Mouse (Mus musculus) brain, embryonic 14.5 days (tissue): ENCODE measurements at regions not wholly inside any gene's neighbourhood (a gene's known extent, or its start where the extent isn't known, plus 50 kb on each side); places are given as distances from the start of the nearest gene placed in this dataset.
A peak's percentile ranks its signal among the peaks of the same experiment; 100 is the strongest.

Experiments used
- DNase-seq: peaks from one replicate; pipeline ENCODE4 v3.0.0-alpha.2; 2011; ENCODE audit warnings: low read depth
- CTCF ChIP-seq: fragments of 200-500 bp; IDR thresholded peaks from 2 replicates; pipeline ENCODE4 v1.5.1; 2012; ENCODE audit warnings: inconsistent platforms, mild to moderate bottlenecking, moderate library complexity, borderline replicate concordance; ENCODE audit not compliant: insufficient read depth, insufficient read length; ENCODE audit errors: extremely low read depth
- POLR2A ChIP-seq: fragments of 200-500 bp; IDR thresholded peaks from 2 replicates; pipeline ENCODE4 v1.6.1; 2012; ENCODE audit warnings: mild to moderate bottlenecking, inconsistent platforms, borderline replicate concordance; ENCODE audit not compliant: poor library complexity, insufficient read depth, insufficient read length, severe bottlenecking; ENCODE audit errors: extremely low read depth

DNA sequence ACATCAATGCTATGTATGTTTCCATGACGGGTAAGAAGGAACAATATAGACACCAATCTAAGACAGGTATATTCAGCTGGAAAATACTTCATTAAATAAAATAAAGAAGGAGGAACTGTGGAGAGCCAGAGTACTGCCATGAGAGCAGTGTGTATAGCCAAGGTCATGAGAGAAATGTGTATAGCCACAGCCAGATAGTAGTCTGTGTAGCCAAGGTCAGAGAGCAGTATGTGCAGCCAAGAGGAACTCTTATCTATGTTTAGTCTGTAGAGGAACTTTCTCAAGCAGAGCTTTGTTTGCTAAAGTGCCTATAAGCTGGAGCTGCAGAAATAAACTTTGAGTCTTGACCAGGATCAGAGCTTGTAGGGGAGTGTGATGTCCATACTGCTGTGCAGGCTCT, 75.4 kb downstream of the Rgs18 start:
- DNase-seq = no peak
- TF ChIP-seq POLR2A (no peak), CTCF (no peak)

DNA sequence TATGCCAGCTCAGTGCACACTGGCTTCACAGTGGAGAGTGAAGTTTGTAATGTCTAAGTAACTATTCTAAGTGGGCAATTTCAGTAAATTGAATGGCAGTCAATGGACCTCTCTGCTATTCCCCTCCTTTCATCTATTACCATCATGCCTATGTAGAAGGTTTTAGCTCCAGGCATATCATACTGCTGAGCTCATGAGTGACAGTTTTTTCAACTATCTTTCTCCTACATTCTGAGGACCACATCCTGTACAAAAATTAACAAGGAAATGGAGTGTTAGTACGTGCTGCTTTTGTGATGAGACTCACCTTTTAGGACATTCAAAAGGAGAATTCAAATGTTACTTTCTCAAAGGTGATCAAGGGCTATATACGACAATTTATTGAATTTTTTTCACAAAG, 80.0 kb downstream of the Rgs18 start:
- DNase-seq = no peak
- TF ChIP-seq CTCF = no peak
- TF ChIP-seq POLR2A = no peak

DNA sequence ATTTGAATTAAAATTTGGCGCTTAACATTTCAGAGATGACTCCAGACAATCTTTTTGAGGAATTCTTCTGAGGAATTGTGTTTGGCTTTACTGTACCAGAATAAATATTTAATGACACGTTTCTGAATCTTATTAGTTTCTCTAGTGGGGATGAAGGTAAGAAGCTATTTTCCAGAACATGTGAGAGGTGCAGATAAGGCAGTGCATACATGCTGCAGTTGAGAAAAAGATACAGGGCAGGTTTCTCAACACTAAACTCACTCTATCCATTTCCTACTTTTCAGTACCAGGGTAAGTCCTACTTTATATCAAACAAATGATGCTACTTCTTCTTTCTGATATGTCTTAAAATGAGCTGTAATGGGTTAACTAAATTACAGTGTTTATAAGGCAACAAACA, 84.9 kb downstream of the Rgs18 start:
- TF ChIP-seq CTCF = no peak
- DNase-seq = peak; percentile 14

DNA sequence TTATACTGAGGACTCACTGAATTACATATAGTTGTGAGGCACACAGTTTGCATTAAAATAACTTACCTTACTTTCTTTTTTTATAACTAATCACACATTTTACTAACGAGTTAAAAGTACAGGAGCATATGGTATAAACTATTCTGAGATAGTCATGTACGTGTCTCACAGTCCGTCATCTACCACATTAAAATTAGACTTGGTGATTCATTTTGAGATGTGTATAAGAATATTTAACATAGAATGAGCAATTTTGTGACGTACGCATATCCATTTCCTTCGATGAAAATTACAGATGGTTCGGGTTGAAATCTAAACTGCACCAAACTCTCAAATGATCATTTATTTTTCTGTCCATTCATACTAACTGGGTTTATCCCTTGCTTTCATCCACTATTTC, 93.1 kb downstream of the Rgs18 start:
- no peak for TF ChIP-seq POLR2A
- no peak for TF ChIP-seq CTCF
- DNase-seq = no peak

DNA sequence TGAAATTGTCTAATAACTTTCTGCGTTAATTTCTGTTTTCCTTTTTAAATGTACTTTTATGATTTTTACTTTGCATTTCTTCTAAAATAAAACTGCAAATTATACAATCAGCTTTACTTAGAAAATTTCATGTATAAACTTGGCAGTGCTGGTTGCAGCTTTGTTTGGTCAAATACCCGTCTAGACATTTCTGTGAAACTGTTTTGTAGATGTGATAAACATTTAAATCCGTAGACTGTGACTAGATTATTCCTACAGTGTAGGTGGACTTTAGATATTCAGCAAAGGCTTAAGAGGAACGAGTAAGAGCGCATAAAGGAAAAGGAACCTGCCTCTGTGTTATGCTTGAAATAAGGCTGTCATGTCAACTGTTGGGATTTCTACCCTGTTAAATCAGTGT, 100.0 kb upstream of the Rgs21 start:
- TF ChIP-seq POLR2A (no peak), CTCF (no peak)
- DNase-seq = no peak

DNA sequence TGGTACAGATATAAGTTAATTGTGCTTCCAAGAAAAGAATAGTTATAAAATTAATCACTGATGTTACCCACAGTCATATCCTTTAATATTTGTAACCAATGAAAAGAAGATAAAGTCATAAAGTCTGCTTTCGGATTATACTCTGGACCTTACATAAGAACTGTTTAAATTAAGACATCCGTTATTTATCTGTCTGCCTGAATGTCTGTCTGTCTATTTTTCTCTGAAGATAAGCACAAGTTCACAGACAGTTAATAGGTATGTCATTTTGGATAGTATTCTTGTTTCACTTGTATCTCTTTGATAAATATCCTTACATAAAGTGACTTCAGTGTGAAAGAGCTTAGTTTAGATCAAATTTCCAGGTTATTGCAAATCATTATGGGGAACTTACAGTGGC, 88.8 kb upstream of the Rgs21 start:
- no peak for TF ChIP-seq CTCF
- TF ChIP-seq POLR2A = no peak
- no peak for DNase-seq

DNA sequence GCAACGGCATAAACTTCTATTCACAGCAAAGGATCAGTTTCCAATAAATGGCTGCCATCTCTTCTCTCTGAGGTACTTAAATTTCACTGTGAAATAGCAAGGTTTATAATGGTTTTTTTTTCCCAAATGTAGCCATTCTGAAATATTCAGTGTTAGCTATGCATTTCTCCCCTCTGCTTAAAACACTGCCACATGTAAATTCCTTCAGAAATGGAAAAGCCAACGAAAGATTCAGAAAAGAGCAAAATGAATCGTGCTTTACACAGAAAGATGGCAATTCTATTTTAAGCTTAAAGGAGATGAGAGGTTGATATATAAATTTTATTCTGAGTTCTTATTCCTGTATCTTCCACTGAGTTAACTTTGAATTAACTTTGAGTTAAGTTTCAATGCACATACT, 59.0 kb upstream of the Rgs21 start:
- TF ChIP-seq POLR2A (no peak), CTCF (no peak)
- DNase-seq = no peak
